Mouse (Mus musculus) gastrocnemius, adult 2 months (tissue): ENCODE results near the gene Pes1. TPM values are rescaled to one million over a fixed set of nuclear protein-coding genes. Genes with fewer than 3 reads are reported as not detected.
"Not testable (repeated sequence)": the region's sequence is repeated elsewhere in the genome, so short reads cannot be mapped to it uniquely, and the experiment has no call there.

ENCODE experiments used
- DNase-seq: peaks from one replicate; pipeline ENCODE4 v3.0.0; 2022
- H3K27ac ChIP-seq: fragments of 200-600 bp; 2 replicates; pipeline ENCODE4 v1.8.1; 2022; ENCODE audit warnings: mild to moderate bottlenecking
- H3K4me3 ChIP-seq: fragments of 200-600 bp; 2 replicates; pipeline ENCODE4 v1.8.1; 2022; ENCODE audit warnings: mild to moderate bottlenecking, moderate library complexity
- CTCF ChIP-seq: fragments of 200-600 bp; IDR thresholded peaks from 2 replicates; pipeline ENCODE4 v1.8.1; 2022; ENCODE audit warnings: antibody characterized with exemption, mild to moderate bottlenecking, moderate library complexity
- intact Hi-C: fragments of 180-260 bp; cut with DNase I; formaldehyde crosslinking; loops from one replicate; pipeline ENCODE4 v1.15.1; 2025
- total RNA-seq, 2 experiments: library from RNA; stranded (reverse); gene quantifications; 2 replicates each; pipeline ENCODE4 v1.2.3; 2021

Pes1 gene
- total RNA-seq, 2 experiments from 2014 or later = 32.8 to 33.7 TPM

- DNase-seq = no peak
- Histone ChIP-seq H3K4me3 (peak overlapping the region; percentile 46), H3K27ac (no peak overlapping the region)
- TF ChIP-seq CTCF = no peak
- intact Hi-C loops = no loop called here
These were observed 34.4 kb downstream of the Pes1 start for GRCm38 (mm10) chr11:3997978-3998720.

- TF ChIP-seq CTCF = no peak
- intact Hi-C loops = no loop called here
- H3K27ac ChIP-seq = no peak overlapping the region
- no peak overlapping the region for H3K4me3 ChIP-seq
- DNase-seq = no peak
These were observed 35.8 kb downstream of the Pes1 start for GRCm38 (mm10) chr11:3999547-3999946.

- no peak overlapping the region for H3K4me3 ChIP-seq
- peak; percentile 85 for TF ChIP-seq CTCF
- no peak overlapping the region for H3K27ac ChIP-seq
- intact Hi-C loops = loop anchor here (1.0 kb wide), 1 partner anchor 82 kb away; no protein-coding TSS in a partner anchor
- DNase-seq = peak; percentile 60
These were observed 37.8 kb downstream of the Pes1 start for GRCm38 (mm10) chr11:4001603-4002002.

GRCm38 (mm10) chr11:4005220-4005805 is 41.5 kb downstream of the Pes1 start:
- no peak for TF ChIP-seq CTCF
- DNase-seq = no peak
- Histone ChIP-seq H3K4me3 (no peak overlapping the region), H3K27ac (no peak overlapping the region)
- intact Hi-C loops = no loop called here

GRCm38 (mm10) chr11:4006462-4006861 is 42.7 kb downstream of the Pes1 start:
- Histone ChIP-seq H3K27ac (no peak overlapping the region), H3K4me3 (no peak overlapping the region)
- DNase-seq = no peak
- TF ChIP-seq CTCF = no peak; the same call in 1 of the 2 replicates
- intact Hi-C loops = no loop called here

GRCm38 (mm10) chr11:4012616-4013015 is 48.8 kb downstream of the Pes1 start:
- Histone ChIP-seq H3K4me3 (no peak overlapping the region), H3K27ac (no peak overlapping the region)
- intact Hi-C loops = no loop called here
- DNase-seq = no peak
- TF ChIP-seq CTCF = no peak

- DNase-seq, H3K27ac ChIP-seq, H3K4me3 ChIP-seq, intact Hi-C loops: not testable (repeated sequence)
These were observed 52.0 kb downstream of the Pes1 start for GRCm38 (mm10) chr11:4015796-4016195.

- H3K4me3 ChIP-seq, H3K27ac ChIP-seq, DNase-seq, intact Hi-C loops: not testable (repeated sequence)
These were observed 58.3 kb downstream of the Pes1 start for GRCm38 (mm10) chr11:4022111-4022510.

- no peak for TF ChIP-seq CTCF
These were observed 59.5 kb downstream of the Pes1 start for GRCm38 (mm10) chr11:4023321-4023720.

GRCm38 (mm10) chr11:4027066-4027465 is 63.3 kb downstream of the Pes1 start:
- intact Hi-C loops = no loop called here
- DNase-seq = no peak
- H3K4me3 ChIP-seq = no peak overlapping the region
- no peak for TF ChIP-seq CTCF
- H3K27ac ChIP-seq = no peak overlapping the region

More at GRCm38 (mm10) chr11:4023321-4023720, 59.5 kb downstream of the Pes1 start:
- intact Hi-C loops = no loop called here
- DNase-seq = no peak
- Histone ChIP-seq H3K27ac (no peak overlapping the region), H3K4me3 (no peak overlapping the region)

GRCm38 (mm10) chr11:4027561-4028334 is 64.0 kb downstream of the Pes1 start:
- Histone ChIP-seq H3K27ac (no peak overlapping the region), H3K4me3 (no peak overlapping the region)
- intact Hi-C loops = no loop called here
- DNase-seq = no peak
- TF ChIP-seq CTCF = no peak

GRCm38 (mm10) chr11:4029343-4029742 is 65.6 kb downstream of the Pes1 start:
- intact Hi-C loops = no loop called here
- Histone ChIP-seq H3K4me3 (no peak overlapping the region), H3K27ac (no peak overlapping the region)
- TF ChIP-seq CTCF = no peak
- DNase-seq = no peak

Other genes starting within 250 kb of the Pes1 start
- 1 to 10 TPM in 1 of 2 experiments, under 1 TPM in 1; 0.71 to 1.3 TPM for gene Osbp2, start 100.1 kb upstream of the Pes1 start, total RNA-seq
- gene 4921536K21Rik, start 68.9 kb upstream of the Pes1 start, total RNA-seq = under 1 TPM; 0.10 to 0.31 TPM
- gene Dusp18, start 68.7 kb upstream of the Pes1 start, total RNA-seq = 10 to 100 TPM in 1 of 2 experiments, 1 to 10 TPM in 1; 8.8 to 14.7 TPM
- 10 to 100 TPM; 18.4 to 19.6 TPM for gene Slc35e4, start 49.3 kb upstream of the Pes1 start, total RNA-seq
- gene Tcn2, start 31.8 kb upstream of the Pes1 start, total RNA-seq = 10 to 100 TPM; 11.9 to 18.2 TPM
- not detected for gene 4930556J24Rik, start 12.8 kb downstream of the Pes1 start, total RNA-seq
- under 1 TPM in 1 of 2 experiments, not detected in 1; 0.20 TPM for gene Gal3st1, start 19.7 kb downstream of the Pes1 start, total RNA-seq
- gene Sec14l4, start 67.5 kb downstream of the Pes1 start, total RNA-seq = not detected
- gene Sec14l3, start 100.9 kb downstream of the Pes1 start, total RNA-seq = not detected
- 10 to 100 TPM; 38.9 to 72.9 TPM for gene Mtfp1, start 131.5 kb downstream of the Pes1 start, total RNA-seq
- under 1 TPM; 0.22 to 0.36 TPM for gene Sec14l2, start 159.4 kb downstream of the Pes1 start, total RNA-seq
- gene Rnf215, start 171.2 kb downstream of the Pes1 start, total RNA-seq = 1 to 10 TPM; 4.6 to 6.3 TPM
- 1 to 10 TPM; 3.2 to 3.4 TPM for gene Ccdc157, start 196.3 kb downstream of the Pes1 start, total RNA-seq
- gene Sf3a1, start 196.4 kb downstream of the Pes1 start, total RNA-seq = 10 to 100 TPM; 13.9 to 19.6 TPM
- gene Tbc1d10a, start 222.8 kb downstream of the Pes1 start, total RNA-seq = 1 to 10 TPM; 3.1 to 5.2 TPM